Mouse (Mus musculus): Measurements from ENCODE around the gene Tmbim4.

- no peak for TF ChIP-seq CTCF (IDR thresholded peaks at IDR 0.05)
- no peak for TF ChIP-seq EP300 (IDR thresholded peaks at IDR 0.05)
Observed at GRCm38 (mm10) chr10:120239476-120239875, 38.1 kb downstream of the Tmbim4 start.
